Mouse (Mus musculus) CD4-positive, CD25-positive, alpha-beta regulatory T cell (primary cell): Measurements from ENCODE around the gene Vps53. TPM values are rescaled to one million over a fixed set of nuclear protein-coding genes. Genes with fewer than 3 reads are reported as not detected.

ENCODE experiments used
- polyA plus RNA-seq: library from polyadenylated mRNA; unstranded; fragments of 100-300 nt; shearing (Covaris generic); gene quantifications from one replicate; pipeline ENCODE4 v1.2.1, GENCODE M21; 2017

Gene Vps53
- polyA plus RNA-seq: 60.2 TPM

GRCm38 (mm10) chr11:76179495-76180145 lies at the start of gene Vps53, which contains the start of gene Fam57a:
TSS of gene Vps53 (minus strand) at chr11:76179647.
TSS of gene Fam57a (plus strand) at chr11:76179671.

GRCm38 (mm10) chr11:76217390-76217800 lies 37.9 kb upstream of the Vps53 start, which contains the start of the genes Dbil5 and Gemin4:
TSS of gene Dbil5 (plus strand) at chr11:76217608.
TSS of gene Gemin4 (minus strand) at chr11:76217664.

GRCm38 (mm10) chr11:76027139-76028071 lies 152.0 kb downstream of the Vps53 start, which contains the start of gene Rflnb:
TSS of gene Rflnb (minus strand) at chr11:76027782.

GRCm38 (mm10) chr11:75999440-76000155 lies 179.8 kb downstream of the Vps53 start, which contains the start of gene 1700016K19Rik:
TSS of gene 1700016K19Rik (plus strand) at chr11:75999912.

Other genes starting within 250 kb of the Vps53 start
- gene Rph3al, start 241.2 kb downstream of the Vps53 start, polyA plus RNA-seq: 8.8 TPM
- not detected for gene 1700016K19Rik, start 179.7 kb downstream of the Vps53 start, polyA plus RNA-seq
- gene Rflnb, start 151.9 kb downstream of the Vps53 start, polyA plus RNA-seq: 41.5 TPM
- gene Fam57a, start within 50 bp of the Vps53 start, polyA plus RNA-seq: 3.8 TPM
- gene Dbil5, start 38.0 kb upstream of the Vps53 start, polyA plus RNA-seq: 0.43 TPM
- gene Gemin4, start 38.0 kb upstream of the Vps53 start, polyA plus RNA-seq: 26.8 TPM
- 19.3 TPM for gene Mrm3, start 64.1 kb upstream of the Vps53 start, polyA plus RNA-seq
- 70.3 TPM for gene Glod4, start 64.1 kb upstream of the Vps53 start, polyA plus RNA-seq
- gene Nxn, start 219.5 kb upstream of the Vps53 start, polyA plus RNA-seq: 2.0 TPM
- 48.7 TPM for gene Timm22, start 227.3 kb upstream of the Vps53 start, polyA plus RNA-seq